Mouse (Mus musculus): Measurements from ENCODE around the gene Myo5c.

The Myo5c gene

DNA sequence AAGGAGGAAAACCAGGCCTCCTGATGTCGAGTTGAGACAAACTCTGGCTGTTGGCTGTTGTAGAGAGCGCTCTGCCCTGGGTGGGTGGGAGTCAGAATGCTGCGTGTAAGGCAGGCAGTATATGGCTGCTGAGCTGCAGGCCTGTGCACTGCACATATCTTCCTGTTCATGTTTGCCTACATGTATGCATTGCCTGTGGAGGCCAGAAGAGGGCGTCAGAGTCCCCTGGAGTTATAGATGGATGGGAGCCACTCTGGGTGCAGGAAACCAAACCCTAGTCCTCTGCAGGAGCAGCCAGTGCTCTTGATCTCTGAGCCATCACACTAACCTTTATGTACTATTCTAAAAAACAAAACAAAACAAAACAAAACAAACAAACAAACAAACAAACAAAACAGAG is 102.6 kb downstream of the Myo5c start:
- DNase-seq, result no peak

DNA sequence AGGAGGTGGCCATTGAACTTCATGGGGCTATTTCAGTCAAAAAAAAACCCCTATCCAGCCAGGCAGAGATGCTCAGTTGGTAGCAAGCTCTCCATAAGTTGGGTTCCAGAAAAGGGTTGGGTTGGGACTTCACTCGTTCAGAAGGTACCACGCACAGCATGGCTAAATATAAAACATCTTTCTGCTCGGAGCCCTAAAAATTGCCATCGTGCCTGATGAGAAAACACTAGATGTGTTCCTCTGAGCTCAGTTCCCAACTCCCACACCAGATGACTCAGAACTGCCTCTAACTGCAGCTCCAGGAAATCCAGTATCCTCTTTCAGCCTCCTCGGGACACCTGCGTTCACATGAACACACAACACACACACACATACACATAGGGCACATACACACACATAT is 106.2 kb downstream of the Myo5c start:
- DNase-seq, result no peak

DNA sequence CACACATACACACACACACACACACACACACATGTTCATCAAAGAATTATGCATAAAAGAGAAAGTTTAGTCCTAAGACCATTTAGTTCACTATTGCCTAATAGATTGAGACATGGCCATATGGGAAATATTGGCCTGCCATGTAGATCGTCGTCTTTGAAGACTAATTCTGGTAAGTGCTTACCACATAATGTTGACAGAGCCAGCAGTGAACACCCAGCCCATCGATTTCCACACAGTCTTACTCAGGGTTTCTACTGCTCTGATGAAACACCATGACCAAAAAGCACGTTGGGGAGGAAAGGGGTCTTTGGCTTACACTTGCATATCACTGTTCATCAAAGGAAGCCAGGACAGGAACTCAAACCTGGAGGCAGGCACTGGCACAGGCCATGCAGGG is 110.6 kb downstream of the Myo5c start:
- DNase-seq, result no peak

DNA sequence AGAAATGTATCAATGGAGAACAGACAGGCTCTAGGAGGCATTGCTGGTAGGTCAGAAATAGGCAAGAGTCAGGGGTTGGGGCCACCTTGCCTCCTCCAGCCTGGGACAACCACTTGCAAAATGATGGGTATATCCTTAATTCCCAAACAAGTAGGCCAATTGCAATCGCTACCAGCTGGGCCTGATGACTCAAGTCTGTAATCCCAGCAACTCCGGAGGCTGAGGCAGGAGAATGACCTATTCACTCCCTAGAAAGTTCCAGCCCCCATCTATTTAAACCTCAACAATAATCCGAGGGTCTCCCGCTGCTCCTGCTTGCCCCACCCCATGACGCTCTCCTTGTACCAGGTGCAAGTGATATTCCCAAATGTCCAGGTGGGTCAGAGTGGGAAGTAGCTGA is 115.6 kb downstream of the Myo5c start, which contains the start of gene Bcl2l10:
TSS of gene Bcl2l10 (plus strand) at position 301 of the 400 bp plus-strand sequence.
- DNase-seq, result no peak

GRCm38 (mm10) chr9:75348066-75348465 is 116.2 kb downstream of the Myo5c start:
- DNase-seq, result peak; percentile 11 to 16

DNA sequence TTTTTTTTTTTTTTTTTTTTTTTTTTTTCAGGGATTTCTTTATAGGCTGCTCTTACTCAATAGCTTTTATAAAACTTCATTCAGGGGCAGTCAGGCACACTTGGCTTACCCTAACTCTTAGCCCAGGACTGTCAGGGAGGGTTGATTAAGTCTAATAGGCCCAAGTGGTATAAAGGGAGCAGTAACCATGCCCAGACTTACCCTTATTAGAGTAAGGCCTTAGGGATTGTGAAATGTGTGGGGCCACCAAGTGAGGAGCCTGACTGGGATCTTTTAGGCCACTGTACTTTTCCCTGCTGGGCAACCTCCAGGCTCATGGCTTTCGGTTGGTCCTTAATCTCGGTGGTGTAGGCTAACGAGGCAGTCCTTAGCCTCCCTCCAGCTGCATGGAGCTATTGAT is 116.8 kb downstream of the Myo5c start:
- no peak for DNase-seq

DNA sequence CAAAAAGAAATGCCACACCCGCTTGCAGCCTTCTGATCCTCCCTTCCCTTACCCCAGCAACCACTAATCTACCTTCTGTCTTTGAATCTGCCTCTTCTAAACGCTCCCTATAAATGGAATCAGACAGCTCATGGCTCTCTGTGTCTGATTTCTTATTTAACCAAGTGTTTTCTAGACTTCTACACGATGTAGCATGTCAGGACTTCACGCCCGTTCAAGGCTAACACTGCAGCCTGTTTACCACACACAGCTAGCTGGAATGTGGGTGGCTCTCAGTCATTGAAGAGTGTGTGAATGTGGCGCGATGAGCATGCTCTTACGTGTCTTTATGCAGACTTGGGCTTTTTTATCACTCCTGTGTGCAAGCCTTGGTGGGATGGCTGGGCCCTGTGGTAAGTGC is 121.3 kb downstream of the Myo5c start:
- DNase-seq, result no peak
